Mouse (Mus musculus) heart, adult 2 months (tissue): ENCODE measurements around the gene Khk.

Experiments used
- CTCF ChIP-seq: fragments of 200-600 bp; IDR thresholded peaks from 2 replicates; pipeline ENCODE4 v1.8.1; 2022; ENCODE audit warnings: antibody characterized with exemption, mild to moderate bottlenecking, moderate library complexity
- POLR2A ChIP-seq: fragments of 200-500 bp; IDR thresholded peaks from 2 replicates; pipeline ENCODE4 v1.6.1; 2011; ENCODE audit warnings: mild to moderate bottlenecking, low read depth, low read length, control low read depth; ENCODE audit not compliant: insufficient read depth

- TF ChIP-seq CTCF (no peak), POLR2A (no peak)
These were observed 3.1 kb upstream of the Khk start for GRCm38 (mm10) chr5:30917891-30918670.
